Mouse (Mus musculus) layer of hippocampus, postnatal 14 days (tissue): ENCODE measurements at regions not wholly inside any gene's neighbourhood (a gene's known extent, or its start where the extent isn't known, plus 50 kb on each side); places are given as distances from the start of the nearest gene placed in this dataset.

ENCODE experiments used
- DNase-seq, 2 experiments: peaks; one replicate each; pipeline ENCODE4 v3.0.0; 2021 to 2022; ENCODE audit warnings: low spot score in 2 of 2, mixed read lengths in 1 of 2

- no peak for DNase-seq
Observed at GRCm38 (mm10) chrX:40174058-40174457, 310.7 kb upstream of the Cypt14 start.

GRCm38 (mm10) chrX:40130382-40130781 lies 267.0 kb upstream of the Cypt14 start:
- DNase-seq, result peak; percentile 2 to 41
